Mouse (Mus musculus) heart, adult 2 months (tissue): ENCODE results near the gene Arid5b. TPM values are rescaled to one million over a fixed set of nuclear protein-coding genes. Genes with fewer than 3 reads are reported as not detected.

Experiments used
- DNase-seq, 2 experiments: peaks; one replicate each; pipeline ENCODE4 v3.0.0; 2021
- H3K27ac ChIP-seq: fragments of 200-600 bp; 2 replicates; pipeline ENCODE4 v1.8.1; 2022
- H3K27me3 ChIP-seq: fragments of 200-500 bp; 2 replicates; pipeline ENCODE4 v1.6.1; 2012; ENCODE audit warnings: mild to moderate bottlenecking, low read length, inconsistent platforms, mixed read lengths; ENCODE audit not compliant: control insufficient read depth, insufficient read depth
- H3K36me3 ChIP-seq: fragments of 200-500 bp; 2 replicates; pipeline ENCODE4 v1.6.1; 2012; ENCODE audit warnings: low read length, inconsistent platforms; ENCODE audit not compliant: control insufficient read depth, insufficient read depth
- H3K4me1 ChIP-seq: fragments of 200-500 bp; 2 replicates; pipeline ENCODE4 v1.6.1; 2011; ENCODE audit warnings: low read length; ENCODE audit not compliant: control insufficient read depth, insufficient read depth
- H3K4me3 ChIP-seq: fragments of 200-600 bp; 2 replicates; pipeline ENCODE4 v1.8.1; 2022
- H3K79me2 ChIP-seq: fragments of 200-500 bp; replicated peaks from 2 replicates; pipeline ENCODE4 v1.6.1; 2012; ENCODE audit warnings: mild to moderate bottlenecking, inconsistent platforms, low read length, moderate library complexity, mixed read lengths; ENCODE audit not compliant: control insufficient read depth, insufficient read depth
- H3K9ac ChIP-seq: fragments of 200-500 bp; 2 replicates; pipeline ENCODE4 v1.6.1; 2012; ENCODE audit warnings: low read depth, mild to moderate bottlenecking, control low read depth, inconsistent platforms, low read length, mixed read lengths
- CTCF ChIP-seq: fragments of 200-600 bp; IDR thresholded peaks from 2 replicates; pipeline ENCODE4 v1.8.1; 2022; ENCODE audit warnings: antibody characterized with exemption, mild to moderate bottlenecking, moderate library complexity
- EP300 ChIP-seq: fragments of 200-500 bp; IDR thresholded peaks from 2 replicates; pipeline ENCODE4 v1.6.1; 2011; ENCODE audit warnings: low read depth, low read length, control low read depth; ENCODE audit not compliant: insufficient read depth
- POLR2A ChIP-seq: fragments of 200-500 bp; IDR thresholded peaks from 2 replicates; pipeline ENCODE4 v1.6.1; 2011; ENCODE audit warnings: mild to moderate bottlenecking, low read depth, low read length, control low read depth; ENCODE audit not compliant: insufficient read depth
- WGBS: fragments of 180-500 bp; shearing (Covaris S2); methylation state at CpG from one replicate; pipeline ENCODE4 v1.1.7; 2018; 5-methylcytosine and 5-hydroxymethylcytosine counted together
- intact Hi-C: fragments of 180-260 bp; cut with DNase I; formaldehyde crosslinking; loops from one replicate; pipeline ENCODE4 v1.15.1; 2025
- polyA plus RNA-seq: library from polyadenylated mRNA; depleted of rRNA; stranded (reverse); fragments of >200 nt; gene quantifications from 2 replicates; pipeline ENCODE4 v1.2.3, GENCODE M21; 2012
- total RNA-seq, 2 experiments: library from RNA; stranded (reverse); gene quantifications; 2 replicates each; pipeline ENCODE4 v1.2.3; 2021

Gene Arid5b
- total and polyA plus RNA-seq, 3 experiments: 6.3 to 22.5 (median 21.1) TPM

DNA sequence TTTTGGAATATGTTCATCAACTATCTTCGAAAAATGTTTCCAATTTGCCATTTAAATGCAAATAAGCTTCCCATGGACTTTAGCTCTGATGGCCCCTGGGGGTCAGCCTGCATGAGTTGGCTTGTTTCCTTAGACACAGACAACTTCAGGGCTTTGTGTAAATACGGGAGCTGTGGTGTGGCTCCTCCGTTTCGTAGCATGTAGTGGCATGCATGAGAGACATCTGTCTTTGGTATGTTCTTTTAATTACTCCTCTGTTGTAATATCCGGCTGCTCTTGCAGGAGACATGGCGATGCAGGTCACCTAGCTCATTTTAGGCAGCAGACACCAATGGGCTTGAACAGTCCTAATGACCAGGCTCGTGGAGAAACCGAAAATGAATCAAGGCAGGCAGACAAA lies 121.0 kb downstream of the Arid5b start:
- intact Hi-C loops: no loop called here
- Histone ChIP-seq H3K4me3 (no peak overlapping the region), H3K9ac (no peak overlapping the region), H3K27ac (no peak overlapping the region), H3K79me2 (no peaks in the 10 kb centered on the region), H3K4me1 (no peaks in the 10 kb centered on the region; the same call in 1 of the 2 replicates), H3K36me3 (no peaks in the 10 kb centered on the region), H3K27me3 (no peaks in the 10 kb centered on the region)
- 88% methylated on average over 8 of the region's 8 CpGs for WGBS
- TF ChIP-seq CTCF (no peak), EP300 (no peak), POLR2A (no peak)
- DNase-seq: no peak

DNA sequence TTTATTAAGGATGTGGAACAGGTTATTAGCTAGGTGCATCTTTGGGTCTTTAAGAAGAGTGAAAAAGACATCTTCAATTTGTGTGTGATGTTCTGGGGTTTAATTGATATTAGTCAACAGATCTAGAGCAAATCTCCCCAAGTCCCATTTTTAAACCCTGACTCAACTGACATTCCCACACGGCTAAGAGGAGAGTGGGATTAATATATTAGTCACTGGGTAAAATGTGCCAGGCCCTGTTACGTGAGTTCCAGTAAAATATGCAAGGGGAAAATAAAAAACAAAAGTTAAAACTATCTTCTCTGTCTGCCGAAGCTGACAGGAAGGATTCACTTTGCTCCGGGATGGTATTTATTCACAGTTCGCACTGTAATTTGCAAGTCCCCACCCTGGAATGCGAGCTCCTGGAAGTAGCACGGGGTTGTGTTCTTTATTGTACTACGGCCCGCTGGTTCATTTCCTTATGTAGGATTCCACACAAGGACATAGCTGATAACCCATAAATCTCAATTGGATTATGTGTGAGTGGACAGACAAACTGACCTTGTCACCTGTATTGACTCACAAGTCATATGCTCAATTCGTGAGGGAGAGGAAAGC lies 121.8 kb downstream of the Arid5b start:
- Histone ChIP-seq H3K4me1 (no peaks in the 10 kb centered on the region; the same call in 1 of the 2 replicates), H3K9ac (no peak overlapping the region), H3K4me3 (no peak overlapping the region), H3K36me3 (no peaks in the 10 kb centered on the region), H3K79me2 (no peaks in the 10 kb centered on the region), H3K27me3 (no peaks in the 10 kb centered on the region), H3K27ac (no peak overlapping the region)
- no peak for TF ChIP-seq POLR2A
- no peak for TF ChIP-seq CTCF
- TF ChIP-seq EP300: no peak
- intact Hi-C loops: no loop called here
- no peak for DNase-seq
- 76% methylated on average over 10 of the region's 10 CpGs for WGBS

DNA sequence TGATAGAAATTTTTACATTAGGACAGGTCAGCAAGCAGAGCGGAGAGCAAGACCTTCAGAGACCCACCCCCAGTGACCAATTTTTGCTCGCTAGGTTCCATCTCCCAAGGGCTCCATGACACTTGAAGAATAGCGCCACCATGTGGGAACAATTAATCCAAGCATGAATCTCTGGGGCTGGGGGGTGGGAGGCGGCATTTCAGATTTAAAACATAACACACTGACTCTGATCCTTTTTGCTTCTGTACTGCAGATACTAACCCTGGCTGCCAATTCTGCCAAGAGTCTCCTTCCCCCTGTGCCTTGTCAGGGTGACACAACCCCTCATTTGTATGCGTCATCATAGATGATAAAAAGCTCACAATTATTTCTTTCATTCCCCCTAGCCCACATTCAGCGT lies 122.4 kb downstream of the Arid5b start:
- Histone ChIP-seq H3K36me3 (no peaks in the 10 kb centered on the region), H3K4me1 (no peaks in the 10 kb centered on the region; the same call in 1 of the 2 replicates), H3K27me3 (no peaks in the 10 kb centered on the region), H3K27ac (no peak overlapping the region), H3K4me3 (no peak overlapping the region), H3K79me2 (no peaks in the 10 kb centered on the region), H3K9ac (no peak overlapping the region)
- WGBS: 87% methylated on average over 6 of the region's 6 CpGs
- no peak for TF ChIP-seq EP300
- TF ChIP-seq CTCF: peak; percentile 33; the same call in 1 of the 2 replicates
- no peak for DNase-seq
- intact Hi-C loops: no loop called here

DNA sequence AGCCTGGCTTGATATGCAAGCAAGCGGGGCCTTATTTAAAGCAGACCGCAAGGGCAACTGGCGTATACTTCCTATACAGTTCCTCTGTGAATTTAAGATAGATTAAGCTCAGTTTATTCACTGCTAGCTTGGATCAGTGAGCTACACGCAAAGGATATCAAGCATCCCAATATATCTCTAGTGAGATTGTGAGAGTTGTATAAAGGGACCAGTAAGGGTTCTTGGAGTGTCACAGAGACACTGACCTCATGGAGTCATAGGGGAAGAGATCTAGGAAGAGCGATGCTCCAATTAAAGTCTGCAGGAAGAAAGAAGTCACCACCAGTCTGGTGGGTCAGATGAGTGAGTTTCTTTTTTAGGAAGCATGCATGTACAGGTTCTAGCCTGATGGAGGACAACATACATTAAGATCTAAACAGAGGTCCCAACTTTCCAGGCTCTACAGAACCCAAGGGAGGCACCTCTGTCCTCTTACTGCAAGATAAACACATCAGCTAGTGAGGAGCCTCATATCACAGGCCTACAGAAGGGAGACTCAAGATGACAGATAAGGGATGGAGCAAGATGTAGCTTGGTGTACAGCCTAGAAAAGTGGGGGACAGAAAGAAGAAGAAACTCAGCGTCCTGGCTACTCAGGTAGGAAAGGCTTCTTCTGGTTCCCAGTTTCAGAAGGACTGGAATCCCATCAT lies 123.0 kb downstream of the Arid5b start:
- 95% methylated on average over 6 of the region's 6 CpGs for WGBS
- no peak overlapping the region for H3K9ac ChIP-seq
- no peak for TF ChIP-seq EP300
- TF ChIP-seq CTCF: no peak
- TF ChIP-seq POLR2A: no peak
- intact Hi-C loops: no loop called here
- H3K4me3 ChIP-seq: no peak overlapping the region
- no peaks in the 10 kb centered on the region for H3K36me3 ChIP-seq
- no peaks in the 10 kb centered on the region; the same call in 1 of the 2 replicates for H3K4me1 ChIP-seq
- no peaks in the 10 kb centered on the region for H3K79me2 ChIP-seq
- DNase-seq: no peak
- no peaks in the 10 kb centered on the region for H3K27me3 ChIP-seq
- no peak overlapping the region for H3K27ac ChIP-seq

DNA sequence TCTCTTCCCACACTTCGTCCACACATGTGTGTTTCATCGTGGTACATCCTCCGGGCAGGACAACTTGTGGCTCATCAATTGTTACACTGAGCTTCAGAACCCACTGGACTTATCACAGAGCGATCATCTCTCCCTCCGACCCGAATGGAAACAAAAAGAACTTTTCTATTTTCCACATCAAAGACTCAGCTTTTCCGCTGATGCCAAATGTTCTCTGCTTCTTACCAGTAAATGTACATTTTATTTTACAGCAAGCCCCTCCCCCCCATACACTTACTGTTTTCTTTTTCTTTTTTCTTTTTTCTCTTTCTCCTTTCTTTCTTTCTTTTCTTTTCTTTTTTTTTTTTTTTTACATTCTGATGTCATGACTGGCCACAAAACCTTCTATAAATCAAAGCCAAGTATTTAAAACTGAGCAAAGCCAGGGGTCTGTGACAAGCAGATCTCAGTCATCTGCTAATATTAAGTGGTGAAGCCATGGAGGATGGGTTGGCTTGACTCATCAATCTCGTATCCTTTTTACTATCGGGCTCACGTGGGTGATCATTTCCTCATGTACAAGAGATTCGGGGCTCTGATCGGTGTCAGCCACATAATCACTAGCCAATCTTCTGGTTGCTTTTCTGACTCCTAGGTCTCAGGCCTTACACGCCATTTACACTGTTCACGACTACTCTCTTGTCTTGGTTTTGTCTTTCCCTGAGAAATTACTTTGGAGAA lies 124.3 kb downstream of the Arid5b start:
- intact Hi-C loops: no loop called here
- Histone ChIP-seq H3K9ac (no peak overlapping the region), H3K27me3 (no peaks in the 10 kb centered on the region), H3K4me1 (no peaks in the 10 kb centered on the region; the same call in 1 of the 2 replicates), H3K36me3 (no peaks in the 10 kb centered on the region), H3K79me2 (no peaks in the 10 kb centered on the region), H3K27ac (no peak overlapping the region), H3K4me3 (no peak overlapping the region)
- WGBS: 84% methylated on average over 14 of the region's 14 CpGs
- DNase-seq: no peak
- TF ChIP-seq EP300 (no peak), POLR2A (no peak), CTCF (no peak)
